Mouse (Mus musculus) hindbrain, embryonic 14.5 days (tissue): ENCODE results near the gene Hs6st3. TPM values are rescaled to one million over a fixed set of nuclear protein-coding genes. Genes with fewer than 3 reads are reported as not detected.
"Not testable (repeated sequence)": the region's sequence is repeated elsewhere in the genome, so short reads cannot be mapped to it uniquely, and the experiment has no call there.

ENCODE experiments used
- ATAC-seq: fragments of 200-750 bp; cut with Nextera tagmentation; 2 replicates; pipeline ENCODE4 v1.8.0; 2017; ENCODE audit warnings: moderate number of reproducible peaks, mild to moderate bottlenecking, moderate TSS enrichment, moderate library complexity; ENCODE audit not compliant: low FRiP score
- DNase-seq: peaks from one replicate; pipeline ENCODE4 v3.0.0-alpha.2; 2015; ENCODE audit warnings: low spot score
- H3K27ac ChIP-seq: fragments of 300-500 bp; sonication (generic); 2 replicates; pipeline ENCODE4 v1.5.1; 2014; ENCODE audit warnings: mild to moderate bottlenecking, moderate library complexity
- H3K27me3 ChIP-seq: fragments of 300-500 bp; sonication (generic); 2 replicates; pipeline ENCODE4 v1.6.1; 2014; ENCODE audit warnings: mild to moderate bottlenecking, low read length, mixed read lengths; ENCODE audit not compliant: control insufficient read depth, insufficient read depth
- H3K36me3 ChIP-seq: fragments of 300-500 bp; sonication (generic); replicated peaks from 2 replicates; pipeline ENCODE4 v1.6.1; 2014; ENCODE audit not compliant: control insufficient read depth, insufficient read depth
- H3K4me1 ChIP-seq: fragments of 300-500 bp; sonication (generic); replicated peaks from 2 replicates; pipeline ENCODE4 v1.6.1; 2014; ENCODE audit warnings: antibody characterized with exemption, low read length, mixed read lengths; ENCODE audit not compliant: control insufficient read depth, insufficient read depth
- H3K4me2 ChIP-seq: fragments of 300-500 bp; sonication (generic); replicated peaks from 2 replicates; pipeline ENCODE4 v1.6.1; 2014; ENCODE audit warnings: mild to moderate bottlenecking, moderate library complexity
- H3K4me3 ChIP-seq: fragments of 300-500 bp; sonication (generic); replicated peaks from 2 replicates; pipeline ENCODE4 v1.5.1; 2014; ENCODE audit warnings: mild to moderate bottlenecking, low read length
- H3K9ac ChIP-seq: fragments of 300-500 bp; sonication (generic); 2 replicates; pipeline ENCODE4 v1.6.1; 2014
- H3K9me3 ChIP-seq: fragments of 300-500 bp; sonication (generic); 2 replicates; pipeline ENCODE4 v1.6.1; 2016; ENCODE audit warnings: low read length; ENCODE audit not compliant: control insufficient read depth
- WGBS: fragments of 180-500 bp; shearing (Covaris S2); extraction: QIAGEN DNeasy Blood & Tissue Kit; methylation state at CpG from one replicate; pipeline ENCODE4 v1.1.7; 2014; 5-methylcytosine and 5-hydroxymethylcytosine counted together
- polyA plus RNA-seq: library from polyadenylated mRNA; unstranded; fragments of >200 nt; fragmentation: Nextera tagmentation; extraction: Ambion mirVana; gene quantifications from 2 replicates; pipeline ENCODE4 v1.2.1, GENCODE M21; 2014

The Hs6st3 gene
- polyA plus RNA-seq, 1 experiment from 2014 or later: 4.3 TPM

- H3K36me3 ChIP-seq: no peaks in the 10 kb centered on the region
- H3K4me3 ChIP-seq: no peak overlapping the region
- H3K4me1 ChIP-seq: no peaks in the 10 kb centered on the region
- H3K9me3 ChIP-seq: no peaks in the 10 kb centered on the region
- H3K27me3 ChIP-seq: no peaks in the 10 kb centered on the region
- H3K4me2 ChIP-seq: no peak overlapping the region
- no peak overlapping the region for H3K27ac ChIP-seq
- no peak for DNase-seq
- no peak for ATAC-seq
- H3K9ac ChIP-seq: no peak overlapping the region
- 86% methylated on average over 7 of the region's 7 CpGs for WGBS
Observed at GRCm38 (mm10) chr14:119273088-119273487, 134.9 kb downstream of the Hs6st3 start.

GRCm38 (mm10) chr14:119278156-119278555, 140.0 kb downstream of the Hs6st3 start:
- H3K9me3 ChIP-seq, H3K4me2 ChIP-seq, H3K27ac ChIP-seq, ATAC-seq, H3K27me3 ChIP-seq, H3K4me3 ChIP-seq, H3K9ac ChIP-seq, H3K4me1 ChIP-seq, DNase-seq, H3K36me3 ChIP-seq: not testable (repeated sequence)
- 97% methylated on average over 10 of the region's 15 CpGs for WGBS

- Histone ChIP-seq H3K9me3 (no peaks in the 10 kb centered on the region), H3K9ac (no peak overlapping the region), H3K4me3 (no peak overlapping the region), H3K27me3 (no peaks in the 10 kb centered on the region), H3K4me1 (no peaks in the 10 kb centered on the region), H3K36me3 (no peaks in the 10 kb centered on the region), H3K4me2 (no peak overlapping the region), H3K27ac (no peak overlapping the region)
- no peak for DNase-seq
- 86% methylated on average over 3 of the region's 3 CpGs for WGBS
- no peak for ATAC-seq
Observed at GRCm38 (mm10) chr14:119283951-119284350, 145.8 kb downstream of the Hs6st3 start.

GRCm38 (mm10) chr14:119289668-119290067, 151.5 kb downstream of the Hs6st3 start:
- 68% methylated on average over 1 of the region's 1 CpGs for WGBS
- H3K27me3 ChIP-seq: no peaks in the 10 kb centered on the region
- H3K4me2 ChIP-seq: no peak overlapping the region
- DNase-seq (no peak), ATAC-seq (no peak)
- H3K4me1 ChIP-seq: no peaks in the 10 kb centered on the region
- H3K9me3 ChIP-seq: no peaks in the 10 kb centered on the region
- no peak overlapping the region for H3K4me3 ChIP-seq
- no peaks in the 10 kb centered on the region for H3K36me3 ChIP-seq
- no peak overlapping the region for H3K9ac ChIP-seq
- H3K27ac ChIP-seq: no peak overlapping the region

- no peaks in the 10 kb centered on the region for H3K27me3 ChIP-seq
- H3K4me1 ChIP-seq: no peaks in the 10 kb centered on the region
- no peak overlapping the region for H3K9ac ChIP-seq
- DNase-seq (no peak), ATAC-seq (no peak)
- H3K36me3 ChIP-seq: no peaks in the 10 kb centered on the region
- no peak overlapping the region for H3K4me3 ChIP-seq
- 84% methylated on average over 6 of the region's 6 CpGs for WGBS
- H3K4me2 ChIP-seq: no peak overlapping the region
- no peaks in the 10 kb centered on the region for H3K9me3 ChIP-seq
- H3K27ac ChIP-seq: no peak overlapping the region
Observed at GRCm38 (mm10) chr14:119294071-119294470, 155.9 kb downstream of the Hs6st3 start.

GRCm38 (mm10) chr14:119306461-119306860, 168.3 kb downstream of the Hs6st3 start:
- H3K4me3 ChIP-seq: no peak overlapping the region
- no peaks in the 10 kb centered on the region for H3K36me3 ChIP-seq
- ATAC-seq: no peak
- no peak overlapping the region for H3K4me2 ChIP-seq
- no peaks in the 10 kb centered on the region for H3K4me1 ChIP-seq
- H3K9me3 ChIP-seq: no peaks in the 10 kb centered on the region
- no peak overlapping the region for H3K27ac ChIP-seq
- H3K9ac ChIP-seq: no peak overlapping the region
- no peak for DNase-seq
- 83% methylated on average over 3 of the region's 3 CpGs for WGBS
- no peaks in the 10 kb centered on the region for H3K27me3 ChIP-seq

GRCm38 (mm10) chr14:119318379-119318778, 180.2 kb downstream of the Hs6st3 start:
- Histone ChIP-seq H3K9ac (no peak overlapping the region), H3K4me2 (no peak overlapping the region), H3K4me1 (no peaks in the 10 kb centered on the region), H3K36me3 (no peaks in the 10 kb centered on the region), H3K4me3 (no peak overlapping the region), H3K27ac (no peak overlapping the region), H3K9me3 (no peaks in the 10 kb centered on the region), H3K27me3 (no peaks in the 10 kb centered on the region)
- WGBS: 87% methylated on average over 2 of the region's 2 CpGs
- ATAC-seq (no peak), DNase-seq (no peak)

- H3K4me3 ChIP-seq: no peak overlapping the region
- no peaks in the 10 kb centered on the region for H3K9me3 ChIP-seq
- H3K4me2 ChIP-seq: no peak overlapping the region
- ATAC-seq (no peak), DNase-seq (no peak)
- 83% methylated on average over 11 of the region's 11 CpGs for WGBS
- no peaks in the 10 kb centered on the region for H3K36me3 ChIP-seq
- no peaks in the 10 kb centered on the region for H3K27me3 ChIP-seq
- no peak overlapping the region for H3K9ac ChIP-seq
- H3K4me1 ChIP-seq: no peaks in the 10 kb centered on the region
- no peak overlapping the region for H3K27ac ChIP-seq
Observed at GRCm38 (mm10) chr14:119347236-119347635, 209.1 kb downstream of the Hs6st3 start.

- H3K36me3 ChIP-seq: no peaks in the 10 kb centered on the region
- H3K4me2 ChIP-seq: no peak overlapping the region
- H3K27ac ChIP-seq: no peak overlapping the region
- ATAC-seq (no peak), DNase-seq (no peak)
- H3K27me3 ChIP-seq: no peaks in the 10 kb centered on the region
- H3K4me1 ChIP-seq: no peaks in the 10 kb centered on the region
- 94% methylated on average over 4 of the region's 4 CpGs for WGBS
- H3K4me3 ChIP-seq: no peak overlapping the region
- no peaks in the 10 kb centered on the region for H3K9me3 ChIP-seq
- no peak overlapping the region for H3K9ac ChIP-seq
Observed at GRCm38 (mm10) chr14:119361414-119361813, 223.3 kb downstream of the Hs6st3 start.

GRCm38 (mm10) chr14:119367866-119368425, 229.8 kb downstream of the Hs6st3 start:
- Histone ChIP-seq H3K9me3 (no peaks in the 10 kb centered on the region), H3K27ac (no peak overlapping the region), H3K4me2 (no peak overlapping the region), H3K4me1 (no peaks in the 10 kb centered on the region), H3K4me3 (no peak overlapping the region), H3K36me3 (no peaks in the 10 kb centered on the region), H3K27me3 (no peaks in the 10 kb centered on the region), H3K9ac (no peak overlapping the region)
- WGBS: 80% methylated on average over 3 of the region's 3 CpGs
- ATAC-seq (no peak), DNase-seq (no peak)
